Mouse (Mus musculus) heart, postnatal 36 days (tissue): ENCODE data around the gene Zfp106. TPM values are rescaled to one million over a fixed set of nuclear protein-coding genes. Genes with fewer than 3 reads are reported as not detected.
A peak's percentile ranks its signal among the peaks of the same experiment; 100 is the strongest.

ENCODE experiments used
- DNase-seq, 2 experiments: peaks; one replicate each; pipeline ENCODE4 v3.0.0; 2021 to 2022
- intact Hi-C: fragments of 180-260 bp; cut with DNase I; formaldehyde crosslinking; loops from one replicate; pipeline ENCODE4 v1.15.1; 2025
- total RNA-seq, 2 experiments: library from RNA; stranded (reverse); gene quantifications; 2 replicates each; pipeline ENCODE4 v1.2.3; 2021

Zfp106 gene
- total RNA-seq, 2 experiments from 2014 or later = 471 TPM

DNA sequence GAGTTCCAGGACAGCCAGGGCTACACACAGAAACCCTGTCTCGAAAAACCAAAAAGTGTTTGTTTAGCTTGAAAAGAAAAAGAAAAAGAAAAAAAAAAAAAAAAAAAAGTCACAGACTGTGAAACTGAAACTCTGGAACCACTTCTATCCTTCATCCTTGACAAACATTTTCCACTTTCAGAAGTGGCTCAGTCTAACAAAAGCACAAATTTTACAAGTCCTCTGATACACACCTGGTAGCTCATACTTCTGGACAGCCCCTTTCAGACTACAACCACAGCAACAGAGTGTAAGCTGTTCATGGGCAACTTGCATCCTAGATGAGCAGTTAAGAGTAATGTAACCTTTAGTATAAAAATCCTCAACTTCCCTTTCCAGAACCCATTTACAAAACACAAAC, 2.1 kb downstream of the Zfp106 start:
- DNase-seq = no peak
- intact Hi-C loops = no loop called here

DNA sequence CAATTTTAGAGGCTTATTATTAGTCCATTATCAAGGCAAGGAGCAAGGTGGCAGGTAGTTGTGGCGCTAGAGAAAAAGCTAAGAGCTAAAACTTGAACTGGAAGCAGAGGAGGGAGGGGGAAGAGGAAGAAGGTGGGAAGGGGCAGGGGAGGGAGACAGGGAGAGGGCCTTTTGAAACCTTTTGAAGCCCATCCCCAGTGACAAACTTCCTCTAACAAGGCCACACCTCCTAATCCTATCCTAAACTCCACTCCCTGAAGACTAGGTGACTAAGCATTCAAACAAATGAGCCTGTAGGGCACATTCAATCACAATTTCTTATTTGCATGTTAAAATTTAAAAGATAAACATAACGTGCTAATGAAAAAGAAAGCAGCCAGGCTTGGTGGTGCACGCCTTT, 4.8 kb downstream of the Zfp106 start:
- intact Hi-C loops = no loop called here

DNA sequence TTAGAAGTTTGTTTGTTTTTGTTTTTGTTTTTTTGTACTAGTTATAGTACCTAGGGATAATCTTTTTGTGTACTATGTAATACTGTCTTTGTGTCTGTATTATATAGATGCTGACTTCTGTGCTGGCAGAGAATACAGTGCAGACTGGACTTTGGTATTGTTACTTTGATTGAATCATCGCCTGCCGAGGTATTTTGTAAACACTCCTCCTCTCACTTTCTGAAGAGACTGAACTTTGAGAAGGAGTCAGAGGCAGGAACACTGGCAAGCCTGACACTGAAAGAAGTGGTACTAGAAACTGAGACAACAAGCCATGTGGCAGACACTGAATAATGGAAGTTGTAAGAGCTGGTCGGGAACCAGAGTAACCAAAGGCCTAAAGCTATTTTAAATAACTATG, 6.8 kb downstream of the Zfp106 start:
- no peak for DNase-seq

More for the DNA sequence above, 4.8 kb downstream of the Zfp106 start:
- DNase-seq = no peak

DNA sequence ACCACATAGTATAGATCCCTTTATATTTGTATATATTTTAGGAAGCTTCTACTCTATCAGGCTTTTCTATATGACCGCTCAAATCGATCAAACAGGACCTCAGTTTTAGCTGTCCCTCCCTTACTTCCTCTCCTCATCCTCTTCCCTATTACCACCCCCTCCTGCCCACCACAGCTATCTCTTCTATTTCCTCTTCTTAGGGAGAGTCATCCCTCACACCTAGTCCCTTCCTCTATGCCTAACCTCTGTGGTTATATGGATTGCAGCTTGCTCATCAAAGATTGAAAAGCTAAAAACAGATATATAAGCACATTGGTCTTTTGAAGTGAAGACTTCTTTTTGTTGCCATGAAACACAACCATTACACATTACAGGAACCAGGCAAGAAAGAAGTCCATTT, 18.9 kb downstream of the Zfp106 start:
- intact Hi-C loops = no loop called here
- no peak for DNase-seq

More for the DNA sequence above, 6.8 kb downstream of the Zfp106 start:
- intact Hi-C loops = no loop called here

DNA sequence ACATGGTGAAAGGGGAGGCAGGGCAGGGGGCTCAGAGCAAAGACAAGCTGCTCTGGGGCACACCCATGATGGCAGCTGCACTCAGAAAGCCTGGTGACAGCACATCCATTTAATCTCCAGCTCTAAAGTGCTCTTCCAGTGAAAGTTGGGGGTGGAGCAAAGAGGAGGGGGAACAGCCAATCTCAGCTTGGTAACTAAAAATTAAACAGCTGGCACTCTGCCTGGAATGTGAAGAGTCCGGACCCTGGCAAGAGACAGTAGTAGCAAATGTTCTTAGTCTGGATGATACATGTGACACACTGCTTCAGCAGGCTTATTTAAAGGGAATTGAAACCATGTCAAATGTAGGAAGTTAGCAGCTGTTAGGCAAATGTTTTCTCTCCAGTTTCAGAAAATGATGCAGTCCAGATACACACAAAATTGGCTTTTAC, 23.9 kb downstream of the Zfp106 start:
- DNase-seq = peak; percentile 69 to 78
- intact Hi-C loops = loop anchor here (2.0 kb wide), 1 partner anchor 23 kb away; the partner anchor contains the start of gene Zfp106

DNA sequence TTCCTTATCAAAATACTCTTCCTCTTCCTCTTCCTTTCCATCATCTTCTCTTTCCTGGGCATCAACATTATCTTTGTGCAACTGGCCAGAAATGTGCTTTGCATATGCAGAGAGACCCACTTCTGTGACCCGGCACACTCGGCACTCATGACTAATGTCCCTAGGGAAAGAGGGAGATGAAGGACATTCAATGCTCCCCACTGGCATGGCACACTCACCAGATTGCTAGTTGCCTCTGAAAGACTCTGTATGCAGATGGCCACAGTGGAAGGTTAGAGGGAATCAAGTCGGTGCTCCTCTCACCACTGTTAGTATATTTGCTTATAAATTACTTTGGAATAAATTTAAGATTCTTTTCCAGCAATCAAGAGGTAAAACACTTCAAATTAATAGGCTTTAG, 24.3 kb downstream of the Zfp106 start:
- intact Hi-C loops = no loop called here

DNA sequence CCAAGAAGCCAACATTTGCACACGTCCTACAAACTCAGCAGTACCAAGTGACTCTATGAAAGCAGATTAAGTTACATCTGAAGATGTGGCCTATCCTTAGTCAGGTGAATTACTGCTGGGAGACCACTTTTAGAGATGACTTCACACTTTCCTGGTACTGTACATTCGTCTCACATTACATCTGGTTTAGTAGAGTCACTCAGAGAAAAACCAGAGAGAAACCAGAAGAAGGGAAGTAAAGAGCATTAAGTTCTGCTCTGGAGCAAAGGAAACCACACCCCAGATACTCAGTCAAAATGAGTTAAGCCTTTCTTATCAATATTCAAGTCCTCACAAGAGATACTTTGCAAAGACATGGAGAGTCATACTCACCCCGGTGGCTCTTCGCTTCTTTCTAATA, 32.4 kb downstream of the Zfp106 start:
- intact Hi-C loops = loop anchor here (2.0 to 5.0 kb wide), 2 partner anchors 76 to 140 kb away; partner anchors contain the start of genes Haus2 and Lrrc57
- DNase-seq = no peak

More for the DNA sequence above, 24.3 kb downstream of the Zfp106 start:
- DNase-seq = peak; percentile 24 to 37

DNA sequence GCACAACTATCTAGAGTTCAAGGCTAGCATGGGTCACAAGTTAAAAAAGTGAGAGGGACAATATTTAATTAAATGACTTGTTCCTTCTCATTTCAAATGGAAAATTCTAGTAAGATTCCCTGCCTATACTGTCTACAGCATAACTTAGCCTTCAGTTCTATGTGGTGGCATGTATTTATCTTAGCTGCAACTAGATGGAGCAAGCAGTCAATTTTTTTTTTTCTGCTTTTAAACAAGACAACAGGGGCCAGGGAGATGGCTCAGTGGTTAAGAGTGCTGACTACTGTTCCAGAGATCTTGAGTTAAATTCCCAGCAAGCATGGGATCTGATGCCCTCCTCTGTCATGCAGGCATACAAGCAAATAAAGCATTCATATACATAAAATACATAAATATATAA, 34.1 kb downstream of the Zfp106 start:
- intact Hi-C loops = no loop called here
- no peak for DNase-seq

DNA sequence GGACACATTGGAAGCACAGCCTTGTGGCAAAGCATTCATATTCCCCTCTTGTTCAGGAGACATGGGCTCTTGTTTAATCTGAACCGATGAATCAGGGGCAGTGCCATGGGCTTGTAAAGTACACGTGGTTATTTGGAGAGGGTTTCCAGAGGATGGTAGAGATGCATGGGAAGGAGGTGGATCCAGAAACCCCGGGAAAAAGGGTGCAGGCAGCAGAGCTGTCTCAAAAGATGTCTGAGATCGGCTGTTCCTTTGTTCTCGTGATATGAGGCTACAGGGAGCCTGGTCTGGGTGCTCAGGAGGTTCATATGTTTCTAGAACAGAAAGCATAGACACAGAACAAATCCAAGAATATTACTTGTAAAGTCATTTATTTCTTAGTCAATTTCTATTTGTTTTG, 36.9 kb downstream of the Zfp106 start:
- intact Hi-C loops = no loop called here
- no peak for DNase-seq

DNA sequence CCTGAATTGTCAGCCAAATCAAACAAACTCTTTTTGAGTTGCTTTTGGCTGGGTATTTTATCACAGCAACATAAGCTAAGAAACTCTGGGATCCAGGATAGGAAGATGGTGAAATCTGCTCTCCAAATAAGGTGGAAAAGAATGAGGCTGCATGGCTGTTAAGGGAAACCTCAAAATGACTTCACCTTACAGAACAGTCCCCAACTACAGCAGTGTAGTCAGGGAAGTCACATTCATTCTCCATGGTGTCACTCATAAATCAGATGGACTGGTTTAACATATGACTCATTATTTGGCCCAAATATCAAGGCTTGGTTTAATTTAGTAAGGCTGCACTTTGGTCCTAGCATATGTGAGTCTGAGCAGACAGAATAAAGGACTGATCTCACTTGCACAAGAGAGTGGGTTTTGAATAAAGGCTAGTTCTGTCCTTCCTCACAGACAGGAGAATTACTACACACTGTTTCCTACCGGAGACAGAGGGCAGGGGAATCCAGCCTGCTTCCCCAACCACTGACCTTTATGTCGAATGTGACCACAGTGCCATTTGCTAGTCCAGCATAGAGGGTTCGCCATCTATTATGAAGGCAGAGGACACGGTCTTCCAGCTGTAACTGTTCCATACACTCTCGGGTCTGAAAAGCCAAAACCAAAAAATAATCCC, 45.0 kb downstream of the Zfp106 start:
- DNase-seq = no peak
- intact Hi-C loops = no loop called here

DNA sequence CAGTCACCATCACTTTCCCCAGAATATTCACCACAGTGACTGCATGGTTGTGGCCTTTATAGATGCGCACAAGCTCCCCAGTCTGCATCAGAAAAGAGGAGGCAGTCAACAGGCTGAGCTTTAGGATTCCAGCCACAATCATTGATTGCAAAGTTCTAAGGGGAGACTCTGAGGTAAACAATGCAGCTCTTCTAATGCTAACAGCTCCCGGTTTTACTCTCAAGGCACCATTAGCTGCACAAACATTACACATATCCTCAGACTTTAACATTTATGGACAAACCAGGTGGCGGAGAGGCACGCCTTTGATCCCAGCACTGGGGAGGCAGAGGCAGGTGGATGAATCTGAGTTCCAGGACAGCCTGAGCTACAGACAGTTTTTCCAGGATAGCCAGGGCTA, 49.5 kb downstream of the Zfp106 start:
- DNase-seq = no peak
- intact Hi-C loops = no loop called here

DNA sequence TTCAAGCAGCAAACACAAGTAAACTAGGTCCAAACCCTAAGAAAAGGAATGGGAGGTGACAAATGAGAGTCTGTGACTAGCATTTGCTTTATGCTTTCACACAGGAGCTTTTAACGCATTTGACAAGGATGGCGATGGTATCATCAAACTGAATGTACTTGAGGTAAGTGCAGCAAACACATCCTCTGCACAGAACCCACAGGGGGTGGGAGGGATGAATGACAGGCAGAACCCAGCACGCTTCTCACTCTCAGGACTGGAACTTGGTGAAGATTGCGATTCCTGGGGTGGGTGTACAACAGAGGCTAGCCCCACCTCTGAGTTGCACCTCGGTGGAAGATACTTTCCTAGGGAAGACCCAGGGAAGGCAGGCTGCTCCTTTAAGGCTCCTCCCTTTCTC, 59.7 kb downstream of the Zfp106 start:
- intact Hi-C loops = no loop called here

DNA sequence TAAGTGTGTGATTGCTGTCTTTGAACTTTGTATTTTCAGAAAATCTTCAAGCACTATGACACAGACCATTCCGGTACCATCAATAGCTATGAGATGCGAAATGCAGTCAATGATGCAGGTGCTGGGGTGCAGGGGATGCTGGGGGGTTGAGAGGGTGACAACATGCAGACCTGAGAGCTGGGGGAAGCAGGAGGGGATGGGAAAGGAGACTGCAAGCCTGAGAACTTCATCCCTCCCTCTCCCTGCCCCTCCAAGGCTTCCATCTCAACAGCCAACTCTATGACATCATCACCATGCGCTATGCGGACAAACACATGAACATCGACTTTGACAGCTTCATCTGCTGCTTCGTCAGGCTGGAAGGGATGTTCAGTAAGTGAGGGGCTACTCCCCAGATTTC, 60.5 kb downstream of the Zfp106 start:
- intact Hi-C loops = no loop called here
- DNase-seq = no peak

More for the DNA sequence above, 59.7 kb downstream of the Zfp106 start:
- no peak for DNase-seq

DNA sequence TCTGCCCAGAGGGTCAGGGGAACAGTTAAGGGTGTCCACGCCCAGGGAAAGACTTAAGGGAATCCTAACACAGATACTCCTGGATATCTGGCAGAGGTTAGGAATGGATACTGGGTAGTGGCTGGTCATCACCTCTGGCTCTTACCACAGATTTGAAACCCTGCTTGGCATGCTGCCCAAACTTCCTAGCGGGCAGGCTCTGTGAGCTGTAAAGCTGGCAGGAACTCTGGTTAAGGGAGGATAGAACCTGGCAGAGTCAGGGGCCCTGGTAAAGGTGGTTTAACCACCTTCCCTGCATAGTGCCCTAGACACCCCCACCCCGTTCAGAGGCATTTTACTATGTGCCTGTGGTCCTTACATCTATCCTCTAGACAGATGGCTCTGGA, 61.0 kb downstream of the Zfp106 start:
- intact Hi-C loops = no loop called here
- peak in 1 of 2 experiments; percentile 30 for DNase-seq

DNA sequence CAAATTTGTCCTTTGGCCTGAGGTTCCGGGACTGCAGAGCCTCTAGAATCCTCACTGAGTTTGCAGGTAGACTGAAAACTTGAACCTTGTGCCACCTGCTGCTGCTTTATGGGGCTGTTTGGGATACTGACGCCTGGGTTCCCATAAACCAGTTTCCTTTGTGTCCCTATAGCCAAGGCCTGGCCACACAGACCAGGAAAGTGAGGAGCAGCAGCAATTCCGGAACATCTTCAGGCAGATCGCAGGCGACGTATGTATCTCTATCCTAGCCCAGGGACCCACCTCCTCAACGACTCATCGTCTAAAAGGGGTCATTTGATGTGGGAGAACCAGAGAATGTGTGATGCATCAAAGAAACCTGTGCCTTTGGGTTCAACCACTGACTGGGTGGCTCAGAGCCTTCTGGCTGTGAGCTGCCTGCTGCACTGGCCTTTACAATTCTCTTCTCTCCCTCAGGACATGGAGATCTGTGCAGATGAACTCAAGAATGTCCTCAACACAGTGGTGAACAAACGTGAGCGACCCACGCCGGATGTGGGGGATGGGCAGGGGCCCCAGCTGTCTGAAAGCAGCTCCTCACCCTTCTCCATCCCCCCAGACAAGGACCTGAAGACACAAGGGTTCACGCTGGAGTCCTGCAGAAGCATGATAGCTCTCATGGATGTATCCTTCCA, 61.6 kb downstream of the Zfp106 start:
- intact Hi-C loops = no loop called here
- DNase-seq = no peak

DNA sequence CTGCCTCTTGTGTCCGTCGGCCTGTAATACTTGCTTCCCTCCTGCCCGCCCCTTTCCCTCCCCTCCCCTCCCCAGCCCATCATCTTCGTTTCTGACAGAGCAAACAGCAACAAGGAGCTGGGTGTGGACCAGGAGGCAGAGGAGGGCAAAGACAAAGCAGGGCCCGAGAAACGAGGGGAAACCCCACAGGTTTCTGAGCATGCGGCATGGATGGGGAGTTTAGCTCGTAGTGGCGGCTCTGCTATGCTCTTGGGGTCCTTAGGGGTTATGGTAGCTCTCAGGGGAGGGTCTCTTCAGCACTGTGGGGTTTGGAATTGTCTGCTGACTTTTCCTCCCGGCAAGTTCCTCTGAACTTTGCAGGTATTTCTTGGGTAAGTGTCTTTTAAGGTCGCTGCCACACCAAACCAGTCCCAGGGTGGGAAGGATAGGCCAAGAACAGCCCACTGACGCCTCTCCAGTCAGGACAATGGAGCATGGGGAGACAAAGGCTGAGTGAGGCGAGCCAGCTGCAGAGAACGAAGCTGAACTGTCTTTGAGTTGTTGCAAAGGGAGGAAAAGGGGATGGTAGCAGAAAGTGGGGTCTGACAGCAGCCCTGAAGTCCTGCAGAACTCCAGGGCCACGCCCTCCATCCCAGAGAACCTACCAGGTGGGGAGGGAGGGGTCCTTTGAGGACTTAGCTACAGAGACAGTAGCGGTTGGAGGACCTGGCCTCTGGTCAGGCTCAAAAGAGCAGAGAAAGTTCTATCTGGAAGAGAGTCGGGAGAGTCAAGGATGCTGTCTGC, 62.3 kb downstream of the Zfp106 start:
- intact Hi-C loops = no loop called here
- no peak for DNase-seq

DNA sequence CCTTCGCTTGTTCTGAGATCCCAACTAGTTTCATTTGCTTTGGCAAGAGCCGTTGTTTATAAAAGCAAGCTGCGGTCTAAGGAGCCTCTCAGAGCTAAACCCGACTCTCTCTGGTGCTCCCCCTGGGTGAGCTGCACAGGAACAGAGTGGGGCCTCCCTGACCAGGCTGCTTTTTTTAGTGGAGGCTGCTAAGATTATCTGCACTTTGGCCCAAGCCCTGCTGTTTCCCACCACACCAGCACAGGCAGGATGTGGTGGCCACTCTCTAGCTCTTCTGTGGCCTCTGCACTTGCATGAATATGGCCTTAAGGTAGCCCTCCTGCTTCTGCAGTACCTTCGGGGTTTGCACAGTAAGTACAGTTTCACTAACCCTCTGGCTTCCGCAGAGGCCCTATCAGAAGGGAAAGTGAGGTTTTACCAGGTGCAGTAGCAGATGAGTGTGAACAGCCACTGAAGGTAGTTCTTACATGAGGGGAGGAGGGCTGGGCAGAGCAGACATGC, 63.6 kb downstream of the Zfp106 start:
- intact Hi-C loops = no loop called here
- no peak for DNase-seq

DNA sequence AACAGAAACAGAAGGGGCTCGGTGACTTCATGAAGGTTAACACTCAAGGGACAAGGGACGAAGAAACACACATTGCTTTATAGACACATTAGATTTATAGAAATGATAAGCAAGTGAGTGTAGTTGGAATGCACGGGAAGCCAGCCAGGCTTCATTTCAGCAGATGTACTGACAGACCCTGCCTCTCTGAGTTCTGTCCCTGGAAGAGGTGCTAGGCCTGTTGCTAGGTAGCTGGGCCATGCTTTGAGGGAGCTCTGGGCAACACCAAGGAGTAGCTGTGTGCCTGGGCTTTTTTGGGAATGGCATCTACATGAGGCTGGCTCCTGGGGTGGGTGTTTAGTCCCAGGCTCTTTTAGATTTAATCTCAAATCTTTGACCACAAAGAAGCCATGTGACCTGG, 67.1 kb downstream of the Zfp106 start:
- no peak for DNase-seq
- intact Hi-C loops = no loop called here

DNA sequence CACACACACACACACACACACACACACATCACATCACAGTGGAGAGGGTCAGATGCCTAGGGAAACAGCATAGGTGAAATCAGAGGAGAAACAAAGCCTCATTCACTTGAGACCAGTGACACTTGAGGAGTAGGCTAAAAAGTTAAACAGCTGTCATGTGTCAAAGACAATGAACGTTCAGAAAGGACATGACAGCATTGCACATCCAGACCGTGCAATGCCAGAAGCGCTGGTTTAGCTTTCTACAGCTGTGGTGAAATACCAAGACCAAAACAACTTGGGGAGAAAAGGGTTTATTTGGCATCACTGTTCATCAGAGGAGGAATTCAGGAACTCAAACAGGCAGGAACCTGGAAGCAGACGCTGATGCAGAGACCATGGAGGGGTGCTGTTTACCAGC, 70.4 kb downstream of the Zfp106 start:
- intact Hi-C loops = no loop called here
- DNase-seq = no peak

DNA sequence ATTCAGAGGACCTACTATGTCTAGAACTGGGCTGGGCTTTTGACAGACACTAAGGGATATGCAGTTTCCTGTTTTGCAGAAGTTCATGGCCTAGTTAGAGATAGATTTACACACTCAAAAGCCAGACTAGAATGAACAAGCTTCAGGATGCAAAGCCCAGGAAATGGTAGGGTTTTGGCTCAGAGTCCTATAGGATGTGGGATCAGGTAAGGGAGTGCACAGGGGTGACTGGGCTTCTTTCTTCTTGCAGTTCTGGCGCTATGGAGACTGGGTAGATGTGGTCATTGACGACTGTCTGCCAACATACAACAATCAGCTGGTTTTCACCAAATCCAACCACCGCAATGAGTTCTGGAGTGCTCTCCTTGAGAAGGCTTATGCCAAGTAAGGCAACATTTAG, 79.4 kb downstream of the Zfp106 start:
- DNase-seq = no peak
- intact Hi-C loops = loop anchor here (5.0 kb wide), 1 partner anchor 123 kb away; the partner anchor contains the start of genes Haus2 and Lrrc57
